Mouse (Mus musculus) lung, postnatal 0 days (tissue): ENCODE data around the gene Tbc1d13. TPM values are rescaled to one million over a fixed set of nuclear protein-coding genes. Genes with fewer than 3 reads are reported as not detected.

ENCODE experiments used
- ATAC-seq: fragments of 200-750 bp; cut with Nextera tagmentation; 2 replicates; pipeline ENCODE4 v1.8.0; 2017; ENCODE audit warnings: moderate library complexity
- DNase-seq: peaks from one replicate; pipeline ENCODE4 v3.0.0-alpha.2; 2016; ENCODE audit warnings: low spot score
- H3K27ac ChIP-seq: fragments of 300-500 bp; sonication (generic); 2 replicates; pipeline ENCODE4 v1.5.1; 2014; ENCODE audit warnings: antibody characterized with exemption, mild to moderate bottlenecking, low read length, mixed read lengths
- H3K27me3 ChIP-seq: fragments of 300-500 bp; sonication (generic); replicated peaks from 2 replicates; pipeline ENCODE4 v1.6.1; 2014; ENCODE audit warnings: low read length, mixed read lengths; ENCODE audit not compliant: insufficient read depth
- H3K36me3 ChIP-seq: fragments of 300-500 bp; sonication (generic); 2 replicates; pipeline ENCODE4 v1.6.1; 2014; ENCODE audit warnings: low read length, mixed read lengths; ENCODE audit not compliant: insufficient read depth
- H3K4me1 ChIP-seq: fragments of 300-500 bp; sonication (generic); 2 replicates; pipeline ENCODE4 v1.6.1; 2014; ENCODE audit warnings: antibody characterized with exemption, low read depth, low read length, mixed read lengths; ENCODE audit not compliant: insufficient read depth
- H3K4me2 ChIP-seq: fragments of 300-500 bp; sonication (generic); replicated peaks from 2 replicates; pipeline ENCODE4 v1.6.1; 2014; ENCODE audit warnings: low read depth, mild to moderate bottlenecking, low read length, moderate library complexity, mixed read lengths
- H3K4me3 ChIP-seq: fragments of 300-500 bp; sonication (generic); 2 replicates; pipeline ENCODE4 v1.5.1; 2014; ENCODE audit warnings: low read depth, low read length
- H3K9ac ChIP-seq: fragments of 300-500 bp; sonication (generic); replicated peaks from 2 replicates; pipeline ENCODE4 v1.6.1; 2014; ENCODE audit warnings: low read depth, mild to moderate bottlenecking
- H3K9me3 ChIP-seq: fragments of 300-500 bp; sonication (generic); 2 replicates; pipeline ENCODE4 v1.6.1; 2016; ENCODE audit warnings: low read length, mixed read lengths
- CTCF ChIP-seq: IDR thresholded peaks from 2 replicates; pipeline ENCODE4 v1.5.1; 2016; ENCODE audit warnings: antibody characterized with exemption, mild to moderate bottlenecking
- EP300 ChIP-seq: IDR thresholded peaks from 2 replicates; pipeline ENCODE4 v1.6.1; 2016; ENCODE audit warnings: antibody characterized with exemption, mild to moderate bottlenecking, control low read depth
- WGBS: fragments of 180-500 bp; shearing (Covaris S2); extraction: QIAGEN DNeasy Blood & Tissue Kit; methylation state at CpG from one replicate; pipeline ENCODE4 v1.1.7; 2014; 5-methylcytosine and 5-hydroxymethylcytosine counted together
- polyA plus RNA-seq: library from polyadenylated mRNA; unstranded; fragments of >200 nt; fragmentation: Nextera tagmentation; extraction: Ambion mirVana; gene quantifications from 2 replicates; pipeline ENCODE4 v1.2.1, GENCODE M21; 2015

The Tbc1d13 gene
- polyA plus RNA-seq = 4.5 and 6.5 TPM in 2 replicates

GRCm38 (mm10) chr2:30133613-30134377 is at the start of gene Tbc1d13:
Tbc1d13 (plus strand) TSS chr2:30133746.
- Histone ChIP-seq H3K27me3 (no peaks in the 10 kb centered on the region), H3K27ac (peak within 1 kb of the TSS; percentile 84), H3K9me3 (no peaks in the 10 kb centered on the region), H3K4me3 (peak within 1 kb of the TSS; percentile 77), H3K9ac (peak within 1 kb of the TSS; percentile 64), H3K4me1 (peaks cover 19% of the 10 kb centered on the region; the same call in 1 of the 2 replicates), H3K36me3 (peaks cover 6% of the 10 kb centered on the region; the same call in 1 of the 2 replicates), H3K4me2 (peak within 1 kb of the TSS; percentile 90)
- DNase-seq = peak; percentile 98
- ATAC-seq = peak; percentile 96
- TF ChIP-seq EP300 = no peak
- no peak for TF ChIP-seq CTCF
- WGBS = under 1% methylated on average over 39 of the region's 46 CpGs

- TF ChIP-seq CTCF = no peak
- no peak for TF ChIP-seq EP300
- H3K4me3 ChIP-seq = no peak overlapping the region
- 58% methylated on average over 5 of the region's 5 CpGs for WGBS
These were observed 49.4 kb upstream of the Tbc1d13 start for GRCm38 (mm10) chr2:30084113-30084512.

GRCm38 (mm10) chr2:30084632-30085031 is 48.9 kb upstream of the Tbc1d13 start:
- Histone ChIP-seq H3K4me3 (no peak overlapping the region), H3K36me3 (no peaks in the 10 kb centered on the region), H3K4me1 (no peaks in the 10 kb centered on the region), H3K27ac (no peak overlapping the region), H3K27me3 (no peaks in the 10 kb centered on the region), H3K9me3 (no peaks in the 10 kb centered on the region), H3K4me2 (0 out of 2 replicates have a peak overlapping the region, but pooled peaks have one; percentile 17), H3K9ac (no peak overlapping the region)
- ATAC-seq (peak; percentile 67), DNase-seq (no peak)
- TF ChIP-seq CTCF (no peak), EP300 (no peak)
- 39% methylated on average over 12 of the region's 12 CpGs for WGBS

More at GRCm38 (mm10) chr2:30084113-30084512, 49.4 kb upstream of the Tbc1d13 start:
- no peaks in the 10 kb centered on the region for H3K4me1 ChIP-seq
- H3K27ac ChIP-seq = no peak overlapping the region
- H3K9ac ChIP-seq = no peak overlapping the region
- H3K9me3 ChIP-seq = no peaks in the 10 kb centered on the region
- DNase-seq (no peak), ATAC-seq (no peak)
- no peaks in the 10 kb centered on the region for H3K27me3 ChIP-seq
- H3K4me2 ChIP-seq = no peak overlapping the region
- H3K36me3 ChIP-seq = no peaks in the 10 kb centered on the region

GRCm38 (mm10) chr2:30087310-30087709 is 46.2 kb upstream of the Tbc1d13 start:
- TF ChIP-seq CTCF = no peak
- TF ChIP-seq EP300 = no peak
- no peaks in the 10 kb centered on the region for H3K4me1 ChIP-seq
- 86% methylated on average over 4 of the region's 4 CpGs for WGBS
- ATAC-seq (no peak), DNase-seq (no peak)
- no peaks in the 10 kb centered on the region; the same call in 1 of the 2 replicates for H3K36me3 ChIP-seq
- no peak overlapping the region for H3K27ac ChIP-seq
- no peak overlapping the region for H3K4me3 ChIP-seq
- H3K9ac ChIP-seq = no peak overlapping the region
- H3K9me3 ChIP-seq = no peaks in the 10 kb centered on the region
- H3K27me3 ChIP-seq = no peaks in the 10 kb centered on the region
- H3K4me2 ChIP-seq = no peak overlapping the region

GRCm38 (mm10) chr2:30091521-30091920 is 42.0 kb upstream of the Tbc1d13 start:
- no peaks in the 10 kb centered on the region for H3K27me3 ChIP-seq
- H3K9ac ChIP-seq = no peak overlapping the region
- DNase-seq (no peak), ATAC-seq (no peak)
- TF ChIP-seq CTCF = no peak
- TF ChIP-seq EP300 = no peak
- no peaks in the 10 kb centered on the region; the same call in 1 of the 2 replicates for H3K36me3 ChIP-seq
- H3K4me3 ChIP-seq = no peak overlapping the region
- H3K4me2 ChIP-seq = no peak overlapping the region
- H3K9me3 ChIP-seq = no peaks in the 10 kb centered on the region
- H3K27ac ChIP-seq = no peak overlapping the region
- 0 out of 2 replicates have a peak, but pooled peaks cover 5% of the 10 kb centered on the region for H3K4me1 ChIP-seq
- WGBS = 97% methylated on average over 12 of the region's 12 CpGs

GRCm38 (mm10) chr2:30092280-30092918 is 41.1 kb upstream of the Tbc1d13 start:
- 44% methylated on average over 6 of the region's 6 CpGs for WGBS
- Histone ChIP-seq H3K4me2 (peak overlapping the region; percentile 59; the same call in 1 of the 2 replicates), H3K4me3 (no peak overlapping the region), H3K36me3 (no peaks in the 10 kb centered on the region; the same call in 1 of the 2 replicates), H3K9ac (no peak overlapping the region), H3K9me3 (no peaks in the 10 kb centered on the region), H3K27me3 (no peaks in the 10 kb centered on the region), H3K27ac (0 out of 2 replicates have a peak overlapping the region, but pooled peaks have one; percentile 20), H3K4me1 (0 out of 2 replicates have a peak, but pooled peaks cover 5% of the 10 kb centered on the region)
- DNase-seq (no peak), ATAC-seq (no peak)
- TF ChIP-seq CTCF (no peak), EP300 (no peak)
